Mouse (Mus musculus): ENCODE results near the gene Bahcc1. TPM values are rescaled to one million over a fixed set of nuclear protein-coding genes. Genes with fewer than 3 reads are reported as not detected.
A peak's percentile ranks its signal among the peaks of the same experiment; 100 is the strongest.

Gene Bahcc1
- 1 to 10 TPM; 7.8 to 8.3 TPM for total RNA-seq (2021)

GRCm38 (mm10) chr11:120232230-120233097 lies at the start of gene Bahcc1:
Gene Bahcc1 (plus strand): TSS chr11:120232947.
- intact Hi-C loops (cut with DNase I) = loop anchor here (1.0 kb wide), 1 partner anchor 44 kb away; no protein-coding TSS in a partner anchor
- DNase-seq (ENCODE audit: low spot score) = peak; percentile 100

- intact Hi-C loops (cut with DNase I) = loop anchor here (5.0 kb wide), 1 partner anchor 41 kb away; no protein-coding TSS in a partner anchor
- DNase-seq (ENCODE audit: low spot score) = no peak
Observed at GRCm38 (mm10) chr11:120183180-120183579, 49.6 kb upstream of the Bahcc1 start.

GRCm38 (mm10) chr11:120183708-120184107 lies 49.0 kb upstream of the Bahcc1 start:
- intact Hi-C loops (cut with DNase I) = loop anchor here (5.0 kb wide), 1 partner anchor 41 kb away; no protein-coding TSS in a partner anchor
- no peak for DNase-seq (ENCODE audit: low spot score)

GRCm38 (mm10) chr11:120184371-120185315 lies 48.1 kb upstream of the Bahcc1 start:
- no peak for DNase-seq (ENCODE audit: low spot score)
- intact Hi-C loops (cut with DNase I) = loop anchor here (1.0 to 5.0 kb wide), 2 partner anchors 42 to 123 kb away; no protein-coding TSS in a partner anchor

- intact Hi-C loops (cut with DNase I) = loop anchor here (1.0 kb wide), 1 partner anchor 122 kb away; no protein-coding TSS in a partner anchor
- DNase-seq (ENCODE audit: low spot score) = peak; percentile 62
Observed at GRCm38 (mm10) chr11:120185316-120186141, 47.2 kb upstream of the Bahcc1 start.

- DNase-seq (ENCODE audit: low spot score) = no peak
- intact Hi-C loops (cut with DNase I) = no loop called here
Observed at GRCm38 (mm10) chr11:120186145-120186740, 46.5 kb upstream of the Bahcc1 start.

GRCm38 (mm10) chr11:120186821-120187235 lies 45.9 kb upstream of the Bahcc1 start:
- intact Hi-C loops (cut with DNase I) = loop anchor here (1.0 kb wide), 1 partner anchor 49 kb away; no protein-coding TSS in a partner anchor
- no peak for DNase-seq (ENCODE audit: low spot score)

- intact Hi-C loops (cut with DNase I) = loop anchor here (1.0 kb wide), 2 partner anchors 46 to 49 kb away; no protein-coding TSS in a partner anchor
- no peak for DNase-seq (ENCODE audit: low spot score)
Observed at GRCm38 (mm10) chr11:120187236-120188101, 45.3 kb upstream of the Bahcc1 start.

- no peak for DNase-seq (ENCODE audit: low spot score)
- intact Hi-C loops (cut with DNase I) = loop anchor here (1.0 kb wide), 1 partner anchor 45 kb away; no protein-coding TSS in a partner anchor
Observed at GRCm38 (mm10) chr11:120188102-120188480, 44.7 kb upstream of the Bahcc1 start.

GRCm38 (mm10) chr11:120188481-120189441 lies 44.0 kb upstream of the Bahcc1 start:
- intact Hi-C loops (cut with DNase I) = loop anchor here (1.0 kb wide), 2 partner anchors 42 to 45 kb away; no protein-coding TSS in a partner anchor

GRCm38 (mm10) chr11:120189459-120190312 lies 43.1 kb upstream of the Bahcc1 start:
- DNase-seq (ENCODE audit: low spot score) = peak; percentile 99
- intact Hi-C loops (cut with DNase I) = loop anchor here (1.0 kb wide), 1 partner anchor 41 kb away; no protein-coding TSS in a partner anchor

More at GRCm38 (mm10) chr11:120188481-120189441, 44.0 kb upstream of the Bahcc1 start:
- peak; percentile 41 for DNase-seq (ENCODE audit: low spot score)

GRCm38 (mm10) chr11:120190526-120191412 lies 42.0 kb upstream of the Bahcc1 start:
- intact Hi-C loops (cut with DNase I) = no loop called here
- no peak for DNase-seq (ENCODE audit: low spot score)

GRCm38 (mm10) chr11:120198831-120199230 lies 33.9 kb upstream of the Bahcc1 start:
- DNase-seq (ENCODE audit: low spot score) = no peak
- intact Hi-C loops (cut with DNase I) = no loop called here

- no peak for DNase-seq (ENCODE audit: low spot score)
- intact Hi-C loops (cut with DNase I) = no loop called here
Observed at GRCm38 (mm10) chr11:120199766-120200165, 33.0 kb upstream of the Bahcc1 start.

- no peak for DNase-seq (ENCODE audit: low spot score)
- intact Hi-C loops (cut with DNase I) = no loop called here
Observed at GRCm38 (mm10) chr11:120200621-120201020, 32.1 kb upstream of the Bahcc1 start.
